Mouse (Mus musculus) heart, postnatal 0 days (tissue): ENCODE measurements around the gene Arid5a. TPM values are rescaled to one million over a fixed set of nuclear protein-coding genes. Genes with fewer than 3 reads are reported as not detected.

Experiments
- ATAC-seq: fragments of 200-750 bp; cut with Nextera tagmentation; 2 replicates; pipeline ENCODE4 v1.8.0; 2017; ENCODE audit warnings: low read depth, moderate number of reproducible peaks, moderate library complexity; ENCODE audit not compliant: insufficient read depth
- DNase-seq: peaks from one replicate; pipeline ENCODE4 v3.0.0-alpha.2; 2016; ENCODE audit warnings: low spot score
- H3K27ac ChIP-seq: fragments of 300-500 bp; sonication (generic); 2 replicates; pipeline ENCODE4 v1.5.1; 2014; ENCODE audit warnings: low read depth, mild to moderate bottlenecking
- H3K27me3 ChIP-seq: fragments of 300-500 bp; sonication (generic); 2 replicates; pipeline ENCODE4 v1.6.1; 2014; ENCODE audit warnings: low read length, mixed read lengths; ENCODE audit not compliant: control insufficient read depth, insufficient read depth
- H3K36me3 ChIP-seq: fragments of 300-500 bp; sonication (generic); replicated peaks from 2 replicates; pipeline ENCODE4 v1.6.1; 2014; ENCODE audit warnings: low read length, mixed read lengths; ENCODE audit not compliant: control insufficient read depth, insufficient read depth
- H3K4me1 ChIP-seq: fragments of 300-500 bp; sonication (generic); 2 replicates; pipeline ENCODE4 v1.6.1; 2014; ENCODE audit warnings: antibody characterized with exemption; ENCODE audit not compliant: control insufficient read depth, insufficient read depth
- H3K4me2 ChIP-seq: fragments of 300-500 bp; sonication (generic); 2 replicates; pipeline ENCODE4 v1.6.1; 2014; ENCODE audit warnings: low read depth, mild to moderate bottlenecking, low read length, moderate library complexity
- H3K4me3 ChIP-seq: fragments of 300-500 bp; sonication (generic); 2 replicates; pipeline ENCODE4 v1.5.1; 2014; ENCODE audit warnings: low read depth, low read length
- H3K9ac ChIP-seq: fragments of 300-500 bp; sonication (generic); replicated peaks from 2 replicates; pipeline ENCODE4 v1.6.1; 2014; ENCODE audit warnings: low read depth, low read length, mixed read lengths
- H3K9me3 ChIP-seq: fragments of 300-500 bp; sonication (generic); replicated peaks from 2 replicates; pipeline ENCODE4 v1.6.1; 2016; ENCODE audit warnings: low read length; ENCODE audit not compliant: control insufficient read depth
- CTCF ChIP-seq: IDR thresholded peaks from 2 replicates; pipeline ENCODE4 v1.5.1; 2016; ENCODE audit warnings: antibody characterized with exemption, control low read depth, low read depth
- EP300 ChIP-seq: IDR thresholded peaks from 2 replicates; pipeline ENCODE4 v1.6.1; 2016; ENCODE audit warnings: antibody characterized with exemption, low read depth
- WGBS: fragments of 180-500 bp; shearing (Covaris S2); extraction: QIAGEN DNeasy Blood & Tissue Kit; methylation state at CpG from one replicate; pipeline ENCODE4 v1.1.7; 2014; 5-methylcytosine and 5-hydroxymethylcytosine counted together
- polyA plus RNA-seq: library from polyadenylated mRNA; unstranded; fragments of >200 nt; fragmentation: Nextera tagmentation; extraction: Ambion mirVana; gene quantifications from 2 replicates; pipeline ENCODE4 v1.2.1, GENCODE M21; 2015
- total RNA-seq: library from RNA; depleted of rRNA; stranded (reverse); fragments of >200 nt; gene quantifications from 2 replicates; pipeline ENCODE4 v1.2.3, GENCODE M21; 2014; ENCODE audit warnings: low replicate concordance

Arid5a gene
- total and polyA plus RNA-seq, 2 experiments from 2014 or later, result 8.5 to 13.7 TPM

- H3K9ac ChIP-seq, result no peak overlapping the region
- no peak overlapping the region for H3K4me2 ChIP-seq
- H3K27ac ChIP-seq, result no peak overlapping the region
- peaks cover 21% of the 10 kb centered on the region for H3K4me1 ChIP-seq
- H3K36me3 ChIP-seq, result no peaks in the 10 kb centered on the region
- no peaks in the 10 kb centered on the region for H3K9me3 ChIP-seq
- TF ChIP-seq CTCF, result no peak
- TF ChIP-seq EP300, result no peak
- no peak overlapping the region for H3K4me3 ChIP-seq
- no peaks in the 10 kb centered on the region for H3K27me3 ChIP-seq
- 69% methylated on average over 8 of the region's 8 CpGs for WGBS
- ATAC-seq (no peak), DNase-seq (no peak)
These were observed 5.3 kb upstream of the Arid5a start for GRCm38 (mm10) chr1:36302273-36302672.

- Histone ChIP-seq H3K27ac (peak overlapping the region; percentile 79), H3K9me3 (no peaks in the 10 kb centered on the region), H3K9ac (peak overlapping the region; percentile 31; the same call in 1 of the 2 replicates), H3K27me3 (no peaks in the 10 kb centered on the region), H3K36me3 (no peaks in the 10 kb centered on the region), H3K4me3 (peak overlapping the region; percentile 30), H3K4me2 (peak overlapping the region; percentile 60), H3K4me1 (peaks cover 21% of the 10 kb centered on the region)
- ATAC-seq (no peak), DNase-seq (no peak)
- TF ChIP-seq CTCF (no peak), EP300 (no peak)
- WGBS, result 15% methylated on average over 9 of the region's 9 CpGs
These were observed 4.6 kb upstream of the Arid5a start for GRCm38 (mm10) chr1:36302957-36303356.

- H3K9me3 ChIP-seq, result no peaks in the 10 kb centered on the region
- peak; percentile 98 for DNase-seq
- H3K4me2 ChIP-seq, result peak overlapping the region; percentile 60
- H3K9ac ChIP-seq, result peak overlapping the region; percentile 31; the same call in 1 of the 2 replicates
- peak; percentile 77 for ATAC-seq
- no peaks in the 10 kb centered on the region for H3K27me3 ChIP-seq
- H3K36me3 ChIP-seq, result no peaks in the 10 kb centered on the region
- WGBS, result 9% methylated on average over 29 of the region's 30 CpGs
- peak overlapping the region; percentile 79 for H3K27ac ChIP-seq
- peaks cover 24% of the 10 kb centered on the region for H3K4me1 ChIP-seq
- TF ChIP-seq CTCF, result no peak
- 0 out of 2 replicates have a peak, but pooled peaks have one; percentile 72 for TF ChIP-seq EP300
- peak overlapping the region; percentile 30 for H3K4me3 ChIP-seq
These were observed 3.9 kb upstream of the Arid5a start for GRCm38 (mm10) chr1:36303381-36304320.

GRCm38 (mm10) chr1:36304764-36305163, 2.8 kb upstream of the Arid5a start:
- DNase-seq, result peak; percentile 67
- Histone ChIP-seq H3K4me3 (no peak overlapping the region), H3K27me3 (no peaks in the 10 kb centered on the region), H3K4me2 (no peak overlapping the region), H3K4me1 (peaks cover 35% of the 10 kb centered on the region), H3K36me3 (no peaks in the 10 kb centered on the region), H3K9me3 (no peaks in the 10 kb centered on the region), H3K27ac (peak overlapping the region; percentile 79), H3K9ac (no peak overlapping the region)
- WGBS, result 16% methylated on average over 7 of the region's 7 CpGs
- TF ChIP-seq EP300 (no peak), CTCF (no peak)
- no peak for ATAC-seq

GRCm38 (mm10) chr1:36306120-36306519, 1.4 kb upstream of the Arid5a start:
- no peaks in the 10 kb centered on the region for H3K36me3 ChIP-seq
- H3K27me3 ChIP-seq, result no peaks in the 10 kb centered on the region
- H3K27ac ChIP-seq, result no peak overlapping the region
- H3K4me1 ChIP-seq, result peaks cover 39% of the 10 kb centered on the region
- no peaks in the 10 kb centered on the region for H3K9me3 ChIP-seq
- DNase-seq, result no peak
- TF ChIP-seq EP300 (no peak), CTCF (no peak)
- no peak overlapping the region for H3K4me3 ChIP-seq
- no peak overlapping the region for H3K4me2 ChIP-seq
- WGBS, result 78% methylated on average over 6 of the region's 6 CpGs
- no peak overlapping the region for H3K9ac ChIP-seq
- no peak for ATAC-seq
